Mouse (Mus musculus): ENCODE data around the gene Btnl2.
"Not testable (repeated sequence)": the region's sequence is repeated elsewhere in the genome, so short reads cannot be mapped to it uniquely, and the experiment has no call there.

The Btnl2 gene

DNA sequence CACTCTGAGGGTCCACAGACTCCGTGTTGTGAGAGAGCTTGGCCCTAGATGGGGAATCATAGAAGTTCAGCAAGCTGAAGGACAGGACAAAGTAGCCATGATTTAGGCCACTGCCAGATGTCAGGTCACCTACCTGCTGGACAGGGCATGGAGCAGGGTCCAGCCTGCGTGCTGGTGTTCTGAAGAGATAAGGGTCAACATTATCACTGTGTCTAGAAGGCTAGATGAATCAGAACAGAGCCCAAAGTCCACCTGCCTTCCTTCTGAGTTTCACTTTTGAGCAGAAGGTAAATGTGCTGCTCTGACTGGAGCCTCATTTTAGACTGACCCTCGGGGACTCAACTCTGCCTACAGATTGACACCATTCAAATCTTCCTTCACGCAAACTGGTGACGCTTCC is at the start of gene Btnl2:
TSS of gene Btnl2 (plus strand) at position 284 of the 400 bp plus-strand sequence.
- DNase-seq (ENCODE audit: low spot score in 2 of 2) = no peak

DNA sequence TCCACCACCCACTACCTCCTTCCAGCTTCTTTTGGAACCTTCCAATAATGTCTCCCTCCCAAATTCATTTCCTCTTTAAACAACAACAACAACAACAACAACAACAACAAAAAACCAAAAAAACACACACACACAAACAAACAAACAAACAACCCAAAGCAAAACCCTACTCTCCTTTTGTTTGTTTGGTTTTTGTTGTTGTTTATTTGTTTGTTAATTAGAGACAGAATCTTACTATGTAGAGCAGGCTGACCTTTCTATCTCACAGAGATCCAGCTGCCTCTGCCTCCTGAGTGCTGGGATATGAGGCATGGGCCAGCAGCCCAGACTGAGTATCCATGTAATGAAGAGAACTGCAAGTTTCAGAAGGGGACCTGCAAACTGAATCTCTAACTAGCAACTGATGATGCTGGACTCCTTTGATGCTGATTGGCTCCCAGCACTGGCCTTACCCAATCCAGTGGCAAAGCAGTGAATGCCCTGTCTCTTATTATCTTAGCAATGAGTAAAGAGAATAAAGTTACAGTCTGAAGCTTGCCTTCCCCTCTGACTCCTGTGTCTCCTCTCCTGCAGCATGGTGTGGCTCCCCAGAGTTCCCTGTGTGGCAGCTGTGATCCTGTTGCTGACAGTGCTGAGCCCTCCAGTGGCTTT is 49.1 kb upstream of the Btnl2 start, which contains the start of gene H2-Eb1:
TSS of gene H2-Eb1 (plus strand) at position 488 of the 651 bp plus-strand sequence.
- peak; percentile 61 to 78 for DNase-seq (ENCODE audit: low spot score in 2 of 2)

DNA sequence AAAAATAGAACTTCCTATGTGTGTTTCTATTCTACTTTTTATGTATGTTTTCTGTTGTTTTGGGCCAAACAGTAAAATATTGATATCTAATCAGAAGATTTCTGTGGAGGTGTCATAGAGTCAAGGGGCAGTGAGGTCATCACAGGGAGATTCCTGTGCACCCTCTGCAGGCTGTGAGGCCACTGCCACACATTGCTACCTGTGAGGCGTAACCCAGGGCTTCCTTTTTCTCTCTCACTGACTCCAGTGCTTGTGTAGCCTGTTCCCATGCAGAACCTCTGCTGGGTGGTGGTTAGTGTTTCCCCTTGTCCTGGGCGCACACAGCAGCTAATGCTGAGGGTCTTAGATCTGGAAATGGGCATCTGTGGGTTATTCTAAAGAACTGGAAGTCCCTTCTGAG is 48.2 kb upstream of the Btnl2 start:
- DNase-seq (ENCODE audit: low spot score in 2 of 2) = no peak

DNA sequence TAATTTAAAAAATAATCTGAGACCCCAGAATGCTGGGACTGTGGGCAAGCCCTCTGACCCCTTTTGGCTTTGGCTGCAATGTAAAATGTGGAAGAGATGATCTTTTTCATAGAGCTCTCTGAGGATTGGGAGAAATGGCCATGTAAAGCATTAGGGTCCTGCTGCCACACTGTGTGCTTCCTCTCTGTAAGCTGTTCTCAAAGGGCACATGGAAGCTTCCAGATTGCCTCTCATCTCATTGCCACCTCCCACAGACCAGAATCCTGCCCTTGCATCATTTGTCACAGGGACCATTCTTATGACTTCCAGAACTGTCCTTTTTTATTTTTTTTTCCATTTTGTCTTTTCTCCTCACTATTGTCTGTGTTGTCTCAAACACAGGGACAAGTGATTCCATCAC is 47.4 kb upstream of the Btnl2 start:
- no peak for DNase-seq (ENCODE audit: low spot score in 2 of 2)

DNA sequence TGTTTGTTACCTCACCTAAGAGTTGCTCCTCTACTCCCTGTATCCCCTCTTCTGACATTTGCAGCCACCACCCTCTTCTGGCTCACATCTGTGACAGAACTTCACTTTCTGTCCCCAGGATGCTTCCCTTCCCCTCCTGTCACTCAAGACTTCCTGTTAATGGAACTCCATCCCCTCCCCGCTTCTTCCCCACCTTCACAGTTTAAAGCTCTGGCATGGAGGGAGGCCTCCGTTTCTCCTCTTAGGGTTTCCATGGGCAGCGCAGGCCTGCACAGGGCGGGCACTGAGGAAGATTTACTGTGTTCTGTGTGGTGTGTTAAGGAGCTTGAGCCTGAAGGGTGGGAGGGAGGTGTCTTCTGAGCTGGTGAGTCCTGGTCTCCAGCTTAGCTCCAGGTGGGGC is 46.5 kb upstream of the Btnl2 start:
- DNase-seq (ENCODE audit: low spot score in 2 of 2) = no peak

DNA sequence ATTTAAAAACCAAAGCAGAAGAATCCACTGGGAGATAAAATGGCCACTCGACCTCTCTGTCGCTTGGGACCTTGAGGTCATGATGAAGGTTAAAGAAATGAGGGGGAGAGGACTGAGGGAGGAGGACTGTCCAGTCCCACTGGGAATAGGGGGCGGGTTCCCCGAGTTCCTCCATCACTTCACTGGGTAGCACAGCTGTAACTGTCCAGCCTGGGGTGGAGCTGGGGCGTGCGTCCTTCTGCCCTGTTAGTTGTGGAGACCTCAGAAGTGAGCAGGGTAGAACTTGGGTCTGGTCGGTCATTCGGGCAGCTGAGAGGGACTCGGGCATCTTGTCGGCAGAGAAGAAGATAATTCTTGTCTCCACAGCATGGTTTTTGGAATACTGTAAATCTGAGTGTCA is 45.4 kb upstream of the Btnl2 start:
- no peak for DNase-seq (ENCODE audit: low spot score in 2 of 2)

DNA sequence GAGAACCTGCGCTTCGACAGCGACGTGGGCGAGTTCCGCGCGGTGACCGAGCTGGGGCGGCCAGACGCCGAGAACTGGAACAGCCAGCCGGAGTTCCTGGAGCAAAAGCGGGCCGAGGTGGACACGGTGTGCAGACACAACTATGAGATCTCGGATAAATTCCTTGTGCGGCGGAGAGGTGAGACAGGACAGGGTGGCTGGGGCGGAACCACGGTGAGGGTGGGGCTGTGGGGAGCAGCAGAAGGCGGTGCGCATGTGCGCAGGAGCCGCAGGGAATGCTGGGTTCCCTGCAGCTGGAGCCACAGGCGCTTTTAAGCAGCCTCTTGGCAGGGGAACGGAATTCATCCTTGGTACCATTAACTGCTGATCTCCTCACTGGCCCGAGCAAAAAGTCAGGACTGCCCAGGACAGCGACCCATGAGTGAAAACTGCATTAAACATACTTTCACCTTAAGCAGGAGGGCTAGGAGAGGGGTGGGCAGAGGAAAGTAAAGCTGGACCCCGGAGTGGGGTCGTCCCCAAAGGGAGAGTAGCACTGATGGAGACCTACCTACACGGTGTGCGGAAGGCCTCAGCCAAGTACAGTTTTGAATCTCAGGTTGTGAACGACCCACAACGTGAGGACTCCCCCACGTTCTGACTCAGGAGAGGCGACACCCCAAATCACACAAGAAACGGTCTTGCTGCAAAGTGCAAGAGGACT is 44.8 kb upstream of the Btnl2 start:
- no peak for DNase-seq (ENCODE audit: low spot score in 2 of 2)

DNA sequence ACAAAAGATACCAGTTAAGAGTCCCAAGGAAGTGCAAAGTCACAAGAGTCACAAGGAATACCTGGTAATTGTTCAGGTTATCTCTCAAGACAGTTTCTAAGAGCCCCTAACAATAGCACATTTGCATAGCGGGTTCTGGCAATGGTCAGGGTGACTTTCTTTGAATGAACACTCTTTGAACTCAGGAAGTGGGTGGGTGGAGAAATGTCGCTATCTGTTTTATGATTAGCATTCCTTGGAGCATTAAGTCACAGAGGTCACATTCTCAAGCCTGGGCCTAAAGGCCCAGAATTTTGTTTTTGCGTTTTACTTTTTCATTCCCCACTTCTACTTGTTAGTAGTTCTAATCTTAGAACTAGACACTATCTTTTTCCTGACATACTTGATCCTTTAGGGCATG is 44.1 kb upstream of the Btnl2 start:
- DNase-seq (ENCODE audit: low spot score in 2 of 2) = not testable (repeated sequence)

DNA sequence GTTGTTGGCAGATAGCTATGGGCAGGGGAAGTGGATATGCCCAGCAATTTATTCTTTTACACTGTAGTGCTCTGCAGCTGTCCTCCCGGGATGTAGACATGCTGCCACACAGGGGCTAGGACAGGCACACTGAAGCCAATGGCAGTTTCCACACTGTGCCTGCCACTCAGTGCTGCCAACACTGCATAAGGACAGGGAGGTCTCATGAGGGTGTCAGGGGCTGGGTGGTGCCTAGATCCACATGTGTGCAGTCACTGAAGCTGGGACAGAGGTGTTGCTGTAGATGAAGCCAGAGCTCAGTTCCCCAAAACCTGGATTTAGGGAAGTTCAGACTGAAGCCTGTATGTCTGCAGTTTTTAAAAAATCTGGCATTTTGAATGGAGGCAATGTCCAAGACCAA is 42.4 kb upstream of the Btnl2 start:
- DNase-seq (ENCODE audit: low spot score in 2 of 2) = no peak

DNA sequence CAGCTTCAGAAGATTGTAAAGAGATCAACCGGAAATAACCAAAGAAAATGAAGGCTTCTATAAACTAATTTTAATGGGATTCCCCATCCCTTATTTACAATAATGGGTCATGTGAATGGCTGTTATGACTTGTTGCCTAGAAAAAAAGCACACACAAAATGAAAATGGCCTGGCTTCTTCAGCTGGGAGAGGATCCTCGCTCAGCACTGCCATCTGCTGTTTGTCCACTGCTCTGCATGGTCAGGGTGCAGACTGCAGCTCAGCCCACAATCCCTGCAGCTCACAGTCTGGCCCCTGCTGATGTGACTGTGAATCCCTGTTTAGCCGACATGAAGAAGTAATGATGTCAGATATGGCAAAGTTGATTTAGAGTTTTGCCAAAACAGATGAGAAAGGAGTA is 41.2 kb upstream of the Btnl2 start:
- peak; percentile 57 to 74 for DNase-seq (ENCODE audit: low spot score in 2 of 2)

DNA sequence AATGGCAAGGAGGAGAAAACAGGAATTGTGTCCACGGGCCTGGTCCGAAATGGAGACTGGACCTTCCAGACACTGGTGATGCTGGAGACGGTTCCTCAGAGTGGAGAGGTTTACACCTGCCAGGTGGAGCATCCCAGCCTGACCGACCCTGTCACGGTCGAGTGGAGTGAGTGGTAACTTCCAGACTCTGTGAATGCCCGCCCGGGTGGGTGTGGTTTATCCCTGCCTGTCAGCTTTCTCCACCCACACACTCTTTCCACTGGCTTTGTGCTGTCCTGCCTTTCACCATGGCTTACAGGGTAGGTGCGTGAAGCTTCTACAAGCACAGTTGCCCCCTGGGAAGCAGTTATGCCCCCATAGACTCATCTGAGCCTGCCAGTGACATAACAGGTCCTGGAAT is 40.3 kb upstream of the Btnl2 start:
- DNase-seq (ENCODE audit: low spot score in 2 of 2) = no peak

DNA sequence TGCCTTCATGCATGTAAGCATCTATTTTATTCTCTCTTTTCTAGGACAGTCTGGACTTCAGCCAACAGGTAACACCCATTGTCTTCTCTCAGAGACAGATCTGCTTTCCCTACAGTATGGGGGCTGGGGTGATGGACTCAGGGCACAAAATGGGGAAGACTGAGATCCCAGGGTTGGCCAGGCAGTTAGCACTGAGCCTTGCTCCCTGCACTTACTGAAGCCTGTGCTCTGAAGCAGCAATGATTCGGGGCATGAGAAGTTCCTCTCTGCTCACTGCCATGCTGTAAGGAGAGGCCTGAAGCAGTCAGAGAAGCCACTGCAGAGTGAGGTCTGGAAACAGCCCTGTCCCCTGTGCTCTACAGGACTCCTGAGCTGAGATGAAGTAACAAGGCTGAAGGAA is 39.1 kb upstream of the Btnl2 start:
- DNase-seq (ENCODE audit: low spot score in 2 of 2) = no peak

DNA sequence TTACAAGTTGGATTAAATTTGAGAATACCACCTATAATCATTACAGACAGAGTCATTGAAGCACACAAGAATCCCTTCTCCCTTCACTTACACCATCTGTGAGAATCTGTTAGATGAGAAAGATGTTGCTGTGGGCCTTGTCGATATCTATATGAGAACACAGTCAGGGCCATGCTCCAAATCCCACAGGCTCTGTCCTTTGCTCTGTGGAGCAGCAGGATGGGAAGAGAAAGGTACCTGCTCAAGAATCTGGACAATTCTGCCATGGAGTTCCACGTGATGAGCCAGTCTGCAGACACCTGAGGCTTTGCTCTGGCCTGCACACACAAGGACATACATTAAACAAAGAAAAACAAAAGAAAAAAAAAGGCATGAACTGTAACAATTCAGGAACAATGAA is 37.9 kb upstream of the Btnl2 start:
- no peak for DNase-seq (ENCODE audit: low spot score in 2 of 2)

DNA sequence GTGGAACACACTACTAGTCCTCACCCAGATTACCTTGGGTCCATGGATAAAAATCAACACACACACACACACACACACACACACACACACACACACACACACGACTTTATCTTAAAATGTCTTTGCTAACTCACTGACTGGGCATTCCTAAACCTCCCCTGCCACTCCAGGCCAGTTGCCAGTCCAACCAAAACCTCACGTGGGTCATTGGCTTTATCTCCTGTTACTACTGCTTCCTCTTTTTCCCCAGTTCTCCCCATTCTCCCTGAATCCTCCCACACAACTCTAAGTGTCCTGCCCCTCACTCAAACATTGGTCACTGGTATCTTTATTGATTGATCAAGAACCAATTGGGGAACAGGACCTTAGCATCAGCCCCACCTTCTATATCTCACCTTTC is 37.3 kb upstream of the Btnl2 start:
- no peak for DNase-seq (ENCODE audit: low spot score in 2 of 2)

DNA sequence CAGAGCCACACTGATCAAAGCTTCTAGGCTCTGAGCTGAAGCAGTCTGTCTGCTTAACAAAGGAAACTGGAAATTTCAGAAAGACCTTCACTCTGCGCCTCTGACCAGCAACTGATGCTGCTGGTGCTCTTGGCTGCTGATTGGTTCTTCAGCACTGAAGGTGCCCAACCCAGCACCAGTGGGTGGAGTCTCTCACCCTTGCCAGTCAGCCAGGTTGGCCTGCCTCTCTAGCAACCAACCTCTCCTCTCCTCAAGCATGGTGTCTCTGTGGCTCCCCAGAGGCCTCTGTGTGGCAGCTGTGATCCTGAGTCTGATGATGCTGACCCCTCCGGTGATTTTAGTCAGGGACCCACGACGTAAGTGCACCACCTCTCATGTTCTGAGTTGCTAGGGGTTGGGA is 29.2 kb upstream of the Btnl2 start, which contains the start of gene H2-Eb2:
TSS of gene H2-Eb2 (plus strand) at position 230 of the 400 bp plus-strand sequence.
- peak; percentile 36 to 56 for DNase-seq (ENCODE audit: low spot score in 2 of 2)

DNA sequence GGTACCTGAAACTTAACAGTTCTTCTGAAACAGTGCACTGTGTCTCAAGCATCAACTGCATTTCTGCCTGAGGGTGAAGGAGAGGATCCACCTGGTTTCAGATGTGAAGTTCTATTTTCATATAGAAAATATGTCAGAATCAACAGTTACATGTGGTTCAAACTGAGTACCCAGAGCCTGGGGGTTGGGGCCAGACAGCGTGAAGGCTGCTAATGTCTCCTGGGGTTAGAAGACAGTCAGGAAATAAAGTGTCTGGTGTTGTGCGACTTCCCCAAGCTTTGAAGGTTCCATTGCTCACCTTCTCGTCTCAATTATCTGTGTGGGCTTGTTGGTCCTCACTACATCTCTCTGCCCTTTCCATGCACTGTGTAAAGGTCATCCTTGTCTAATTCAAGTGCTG is 28.2 kb upstream of the Btnl2 start:
- DNase-seq (ENCODE audit: low spot score in 2 of 2) = no peak

DNA sequence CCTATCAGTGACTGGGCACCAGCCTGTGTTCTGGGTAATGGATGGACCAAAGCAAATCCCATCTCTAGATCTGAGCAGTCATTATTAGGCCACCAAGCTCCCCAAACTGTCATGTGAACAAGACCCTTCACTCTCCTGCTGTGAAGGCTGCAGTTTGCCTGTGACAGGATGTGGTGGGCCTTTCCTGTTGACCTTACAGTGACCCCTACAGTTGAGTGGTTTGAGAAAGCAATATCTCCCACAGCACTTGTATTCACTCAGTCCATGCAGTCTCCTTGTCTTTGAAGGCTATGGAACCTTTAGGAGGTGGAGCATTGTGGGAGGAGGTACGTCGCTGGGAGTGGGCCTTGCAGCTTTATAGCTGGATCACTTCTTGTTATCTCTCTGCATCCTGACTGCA is 24.8 kb upstream of the Btnl2 start:
- no peak for DNase-seq (ENCODE audit: low spot score in 2 of 2)

DNA sequence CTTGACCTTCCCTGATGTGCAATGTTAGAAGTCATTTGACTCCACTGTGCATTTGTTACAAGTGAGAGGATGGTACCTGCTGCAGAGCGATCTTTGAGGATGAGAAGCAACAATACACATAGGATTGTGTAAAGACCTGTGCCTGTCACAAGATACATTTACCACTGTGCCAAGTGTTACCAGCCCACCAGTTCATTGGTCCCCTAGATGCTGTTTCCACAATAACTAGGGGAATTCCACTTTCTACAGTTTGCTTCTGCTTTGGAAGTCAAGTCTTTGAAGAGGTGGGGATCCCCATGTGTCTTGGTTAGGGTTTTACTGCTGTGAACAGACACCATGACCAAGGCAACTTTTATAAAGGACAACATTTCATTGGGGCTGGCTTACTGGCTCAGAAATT is 23.4 kb upstream of the Btnl2 start:
- DNase-seq (ENCODE audit: low spot score in 2 of 2) = no peak

DNA sequence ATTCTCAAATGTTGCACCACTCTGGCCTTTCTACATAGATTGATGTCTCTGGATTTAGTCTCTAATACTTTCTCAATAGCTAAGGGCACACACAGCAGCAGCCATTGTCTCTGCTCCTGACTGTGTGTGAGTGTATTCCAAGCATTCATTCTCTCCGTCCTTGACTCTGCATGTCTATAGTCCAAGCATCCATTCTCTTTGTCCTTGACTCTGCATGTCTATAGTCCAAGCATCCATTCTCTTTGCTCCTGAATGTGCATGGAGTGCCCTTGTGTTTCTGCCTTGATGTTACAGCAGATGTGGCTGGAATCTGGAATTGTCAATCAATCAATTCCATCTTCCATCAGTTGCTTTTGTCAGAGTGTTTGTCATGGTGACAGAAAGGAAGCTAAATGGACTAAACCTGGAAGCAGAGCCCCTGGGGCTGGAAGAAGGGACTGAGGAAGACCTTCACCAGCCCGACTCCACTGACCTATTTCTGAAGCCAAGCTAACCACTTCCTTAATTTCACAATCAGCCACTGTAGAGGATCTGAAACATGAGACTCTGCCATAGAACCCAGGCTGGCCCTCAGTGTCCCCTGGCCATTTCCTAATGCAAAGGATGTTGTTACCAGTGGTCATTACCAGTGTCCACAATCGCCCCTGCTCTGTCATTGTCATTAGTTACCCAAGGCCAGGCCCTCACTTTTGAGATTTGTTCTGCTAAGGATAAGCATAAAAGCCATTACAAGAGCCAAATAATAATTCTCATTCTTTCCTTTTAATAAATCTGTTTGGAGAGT is 13.8 kb upstream of the Btnl2 start:
- no peak for DNase-seq (ENCODE audit: low spot score in 2 of 2)

DNA sequence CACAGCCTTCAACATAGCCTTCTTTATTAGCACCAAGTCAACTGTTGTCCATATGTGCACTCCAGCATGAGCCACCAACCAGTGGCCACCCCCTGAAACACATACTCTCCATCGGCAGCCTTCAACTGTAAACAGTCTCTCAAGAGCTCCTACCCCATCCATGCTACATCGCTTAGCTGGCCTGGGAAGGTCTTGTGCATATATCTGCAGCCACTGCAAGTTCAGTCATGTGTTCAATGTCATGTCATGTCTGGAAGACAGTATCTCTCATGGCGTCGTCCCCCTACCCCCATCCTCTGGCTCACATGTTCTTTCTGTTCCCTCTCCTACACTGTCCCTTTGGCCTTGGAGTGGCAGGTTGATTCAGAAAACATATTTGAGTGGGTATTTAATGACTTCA is 9.7 kb upstream of the Btnl2 start:
- DNase-seq (ENCODE audit: low spot score in 2 of 2) = no peak

DNA sequence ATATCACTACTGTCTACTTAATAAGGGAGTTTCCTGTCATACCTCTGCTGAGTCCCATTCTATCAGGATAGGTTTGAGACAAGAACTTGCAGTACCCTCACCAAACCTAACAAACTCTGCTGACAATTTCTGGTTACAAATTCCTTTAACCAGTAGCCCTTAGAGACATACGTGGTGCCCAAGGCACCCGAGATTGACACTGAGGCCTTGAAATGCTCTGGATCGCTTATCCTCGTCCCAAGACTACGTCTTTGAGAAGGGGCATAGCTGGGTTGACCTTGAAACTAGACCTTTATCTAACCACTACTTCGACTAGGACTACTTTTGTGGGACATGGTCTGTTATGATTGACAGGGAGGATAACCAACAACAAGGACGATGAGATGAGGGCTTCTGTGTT is 9.1 kb upstream of the Btnl2 start:
- DNase-seq (ENCODE audit: low spot score in 2 of 2) = no peak

DNA sequence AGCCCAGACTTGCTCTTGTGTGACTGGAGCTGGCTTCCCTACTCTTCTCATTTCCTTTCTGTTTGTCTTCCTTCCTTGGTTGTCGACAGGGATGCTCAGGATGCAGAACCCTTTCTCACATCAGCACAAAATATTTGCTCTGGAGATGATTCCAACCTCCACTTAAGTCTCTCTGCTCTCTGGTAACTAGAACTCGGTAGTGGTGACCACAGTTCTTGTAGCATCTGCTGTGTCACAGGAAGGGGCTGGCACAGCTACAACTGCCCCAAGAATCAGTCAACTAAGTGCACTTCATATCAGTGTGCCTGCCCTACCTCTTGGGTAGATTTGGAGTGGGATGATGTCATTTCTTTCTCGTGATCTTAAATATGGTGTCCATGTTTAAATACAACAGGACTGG is 8.6 kb upstream of the Btnl2 start:
- no peak for DNase-seq (ENCODE audit: low spot score in 2 of 2)
